Mouse (Mus musculus): ENCODE results near the gene Tbc1d4.

DNA sequence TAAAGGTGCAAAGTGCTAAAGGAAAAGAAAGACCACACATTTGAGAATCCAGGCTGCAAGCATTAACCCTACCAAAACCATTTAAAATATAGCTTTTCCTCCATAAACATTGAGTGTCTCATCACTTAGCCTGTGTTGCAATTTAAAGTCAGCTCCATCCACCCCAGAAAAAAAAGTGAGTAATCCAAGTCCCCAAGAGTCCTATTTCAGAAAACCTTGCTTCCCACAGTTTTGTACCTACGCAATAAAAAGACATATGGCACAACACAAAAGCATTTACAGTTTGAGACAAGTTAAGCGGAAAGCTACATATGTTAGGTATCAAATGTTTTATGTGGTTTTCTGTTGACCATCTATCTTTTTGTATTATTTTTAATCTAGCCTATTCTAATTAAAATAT lies 42.3 kb downstream of the Tbc1d4 start:
- TF ChIP-seq TAL1 (IDR thresholded peaks at IDR 0.05; ENCODE audit: low read length): no peak
- no peak for TF ChIP-seq GATA1 (IDR thresholded peaks at IDR 0.05; ENCODE audit: low read length)

All from erythroblast, embryonic 14.5 days (primary cell).